Mouse (Mus musculus): Measurements from ENCODE around the gene Tmem86a.

GRCm38 (mm10) chr7:47041706-47042105 is 8.7 kb upstream of the Tmem86a start:
- TF ChIP-seq CTCF (IDR thresholded peaks at IDR 0.05) (no peak), EP300 (IDR thresholded peaks at IDR 0.05) (no peak)
